Mouse (Mus musculus) erythroid progenitor cell, adult 5-6 weeks (primary cell): ENCODE results near the gene Syt10. TPM values are rescaled to one million over a fixed set of nuclear protein-coding genes. Genes with fewer than 3 reads are reported as not detected.
"Not testable (repeated sequence)": the region's sequence is repeated elsewhere in the genome, so short reads cannot be mapped to it uniquely, and the experiment has no call there.

Source experiments
- ATAC-seq: replicated peaks from 2 replicates; pipeline ENCODE4 v1.8.0; 2016; ENCODE audit warnings: moderate number of reproducible peaks, mild to moderate bottlenecking, moderate TSS enrichment, inconsistent platforms; ENCODE audit not compliant: poor library complexity, low FRiP score, severe bottlenecking
- total RNA-seq, 2 experiments: library from RNA; stranded (forward) in 1 of 2; stranded (reverse) in 1 of 2; fragments of 150-400 nt in 1 of 2; fragments of 186-747, 209-891 nt in 1 of 2; gene quantifications; 2 replicates each; pipeline versions ENCODE4 v1.2.3 to v1.2.4; 2015 to 2017; ENCODE audit warnings: low replicate concordance in 2 of 2

The Syt10 gene
- total RNA-seq (2015; ENCODE audit: low replicate concordance) (not detected in 2 replicates), total RNA-seq (2017; ENCODE audit: low replicate concordance) (not detected in 2 replicates)

DNA sequence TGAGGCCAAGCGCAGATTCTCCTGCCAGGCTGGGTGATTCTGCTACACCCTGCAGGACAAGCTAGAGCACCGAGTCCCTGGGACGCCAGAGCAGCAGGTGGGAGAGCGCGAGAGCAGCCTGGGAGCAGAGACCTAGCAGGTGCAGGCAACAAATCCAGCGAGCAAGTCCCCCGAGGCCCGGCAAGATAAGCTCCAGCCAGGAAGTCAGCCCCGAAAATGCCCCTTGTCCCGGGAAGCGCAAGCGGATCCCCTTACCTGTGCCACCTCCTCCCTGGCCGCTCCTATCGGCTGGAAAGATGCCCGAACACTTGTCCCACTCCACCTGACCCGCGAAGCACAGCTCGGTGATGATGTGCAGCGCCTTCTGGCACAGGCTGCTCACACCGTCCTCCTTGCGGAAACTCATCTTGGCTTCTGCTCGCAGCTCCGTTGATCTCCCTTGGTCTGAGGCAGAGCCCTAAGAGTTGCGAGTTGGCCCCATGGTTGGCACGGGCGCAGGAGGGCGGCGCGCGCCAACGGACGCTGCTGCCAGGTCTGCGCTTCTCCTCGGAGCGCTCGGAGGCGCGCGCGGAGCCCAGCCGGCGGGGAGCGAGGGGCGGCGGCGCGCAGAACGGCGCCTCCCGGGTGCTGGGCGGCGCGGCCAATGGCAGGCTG, at the start of gene Syt10:
Gene Syt10 (minus strand): TSS at position 497 of the 654 bp plus-strand sequence.
- no peak for ATAC-seq

GRCm38 (mm10) chr15:89883799-89884198, 42.1 kb upstream of the Syt10 start:
- ATAC-seq: no peak

DNA sequence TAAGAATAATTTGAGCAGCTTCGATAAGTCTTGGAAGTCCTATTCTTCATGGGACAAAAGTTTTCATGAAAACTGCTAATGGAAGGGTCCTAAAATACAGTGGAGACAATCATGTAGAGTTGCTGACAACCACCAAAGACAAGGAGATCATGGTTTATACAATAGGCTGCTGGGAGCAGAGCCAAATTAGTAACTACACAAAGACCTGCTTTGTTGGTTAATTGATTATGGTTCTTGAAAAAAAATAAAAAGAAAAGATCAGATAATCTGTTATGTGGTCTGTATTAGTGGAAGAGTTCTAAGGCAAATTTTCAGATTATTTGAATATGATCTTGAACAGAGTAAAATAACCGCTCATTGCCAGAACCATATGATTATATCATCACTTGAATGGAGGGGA, 37.3 kb upstream of the Syt10 start:
- no peak for ATAC-seq

DNA sequence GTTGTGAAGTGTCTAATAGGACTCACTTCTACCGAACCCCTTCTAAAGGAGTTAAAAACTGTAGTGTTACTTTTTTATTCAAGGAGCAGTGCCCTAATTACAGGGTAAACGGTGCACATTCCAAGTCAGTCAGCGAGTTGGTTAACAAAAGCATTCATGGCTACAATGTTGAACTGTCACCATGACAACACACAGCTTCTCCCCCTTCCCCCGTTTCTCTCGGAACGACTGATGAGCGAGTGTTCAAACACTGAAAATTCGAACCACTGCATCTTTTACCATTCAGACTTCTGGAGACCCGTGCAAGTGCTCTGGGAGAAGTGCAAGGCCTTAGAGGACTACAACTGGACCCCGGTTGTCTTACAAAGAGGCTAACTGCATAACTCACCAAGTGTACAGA, 25.6 kb downstream of the Syt10 start:
- no peak for ATAC-seq

- no peak for ATAC-seq
Observed at GRCm38 (mm10) chr15:89804478-89804877, 37.2 kb downstream of the Syt10 start.

DNA sequence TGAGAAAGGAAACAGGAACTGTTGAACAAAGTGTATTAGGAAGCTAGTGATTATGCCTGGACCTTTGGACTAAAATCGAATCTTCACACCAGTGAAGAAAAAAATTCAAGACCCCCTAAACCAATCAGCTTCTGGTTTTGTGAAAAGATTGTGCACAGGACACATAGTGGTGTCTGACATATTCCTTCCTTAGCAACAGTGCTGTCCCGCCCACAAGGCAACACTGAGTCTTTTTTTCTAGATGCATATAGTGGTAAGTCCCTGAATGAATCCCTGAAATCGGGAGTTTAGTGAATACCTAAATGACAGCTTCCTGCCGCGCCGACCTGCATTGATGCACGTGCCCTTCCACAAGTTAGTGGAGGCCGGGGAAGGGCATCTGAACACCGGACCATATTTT, 61.7 kb downstream of the Syt10 start:
- no peak for ATAC-seq

DNA sequence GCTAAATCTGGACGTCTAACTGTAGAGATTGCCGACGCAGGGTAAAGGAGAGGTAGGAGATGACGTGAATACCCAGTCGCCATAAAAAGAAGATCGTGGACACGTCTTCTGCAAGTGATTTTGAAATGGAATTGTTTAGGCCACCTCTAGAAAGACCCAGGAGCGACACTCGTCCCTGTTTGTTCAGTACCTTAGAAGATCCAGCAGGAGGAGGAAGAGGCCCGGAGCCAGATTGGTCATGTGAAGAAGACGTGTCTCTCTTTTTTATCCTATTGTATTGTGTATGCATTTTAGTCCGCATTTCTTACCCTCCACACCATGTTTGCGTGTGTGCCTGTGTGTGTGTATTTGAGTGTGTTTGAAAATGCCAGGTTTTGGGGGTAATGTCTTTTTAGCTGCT, 75.6 kb downstream of the Syt10 start:
- ATAC-seq: not testable (repeated sequence)

- ATAC-seq: no peak
Observed at GRCm38 (mm10) chr15:89733611-89734010, 108.0 kb downstream of the Syt10 start.

Other genes with a start within 250 kb of the Syt10 start
- gene Rabl2, start 249.9 kb downstream of the Syt10 start, total RNA-seq (2015; ENCODE audit: low replicate concordance): not detected in 2 replicates
- gene Rabl2, start 249.9 kb downstream of the Syt10 start, total RNA-seq (2017; ENCODE audit: low replicate concordance): 4.4 TPM in 1 of 2 replicates, not detected in the other